Mouse (Mus musculus): ENCODE measurements around the gene Slc51a. TPM values are rescaled to one million over a fixed set of nuclear protein-coding genes. Genes with fewer than 3 reads are reported as not detected.

The Slc51a gene
- polyA plus RNA-seq, 1 experiment, result 0.14 TPM

DNA sequence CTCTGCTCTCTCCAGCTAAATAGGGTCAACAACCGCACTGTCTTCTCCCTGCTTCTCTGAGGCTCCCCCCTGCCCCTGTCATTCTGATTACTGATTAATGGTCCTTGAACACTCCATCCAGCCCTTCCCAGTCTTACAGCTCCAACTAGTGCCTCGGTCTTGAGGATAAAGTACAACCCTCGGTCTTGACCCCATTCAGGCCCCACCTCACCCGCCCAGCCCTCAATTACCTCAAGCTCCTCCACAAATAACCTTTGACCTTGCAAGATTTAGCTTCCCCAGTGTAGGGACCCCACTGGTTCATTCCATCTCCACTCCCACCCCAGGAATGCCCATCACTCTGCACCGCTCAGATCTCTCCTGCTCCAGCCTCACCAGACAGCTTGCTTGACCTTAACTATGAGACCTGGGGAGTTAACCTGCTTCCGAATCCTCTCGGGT is 3.2 kb downstream of the Slc51a start:
- Histone ChIP-seq H3ac (ENCODE audit: control insufficient read depth, insufficient read length, low read depth) (no peak overlapping the region), H3K79me2 (ENCODE audit: control insufficient read depth, insufficient read depth) (no peaks in the 10 kb centered on the region), H3K4me3 (ENCODE audit: insufficient read depth, poor library complexity, severe bottlenecking) (no peak overlapping the region), H3K36me3 (ENCODE audit: control insufficient read depth, insufficient read depth) (no peaks in the 10 kb centered on the region), H3K27me3 (ENCODE audit: control insufficient read depth, insufficient read depth, insufficient read length) (peaks cover 18% of the 10 kb centered on the region), H3K79me3 (ENCODE audit: low read depth) (no peaks in the 10 kb centered on the region)
- no peak for TF ChIP-seq USF1 (IDR thresholded peaks at IDR 0.05; ENCODE audit: low read depth)
- no peak for TF ChIP-seq CTCF (IDR thresholded peaks at IDR 0.05; ENCODE audit: control insufficient read depth, insufficient read depth, insufficient read length)
- no peak for TF ChIP-seq FOSL1 (IDR thresholded peaks at IDR 0.05; ENCODE audit: insufficient read depth, low read length, poor library complexity, severe bottlenecking)
- TF ChIP-seq MYOG (IDR thresholded peaks at IDR 0.05; ENCODE audit: control insufficient read depth, extremely low read depth, insufficient read length), result no peak
- no peak for TF ChIP-seq MAX (IDR thresholded peaks at IDR 0.05)
- no peak for TF ChIP-seq CEBPB (IDR thresholded peaks at IDR 0.05; ENCODE audit: low read depth)
- TF ChIP-seq MYOD1 (IDR thresholded peaks at IDR 0.05; ENCODE audit: control insufficient read depth, insufficient read length, low read depth), result no peak

- no peaks in the 10 kb centered on the region for H3K79me3 ChIP-seq (ENCODE audit: low read depth)
- TF ChIP-seq MYOD1 (IDR thresholded peaks at IDR 0.05; ENCODE audit: control insufficient read depth, insufficient read length, low read depth), result no peak
- TF ChIP-seq FOSL1 (IDR thresholded peaks at IDR 0.05; ENCODE audit: insufficient read depth, low read length, poor library complexity, severe bottlenecking), result no peak
- no peak for TF ChIP-seq MYOG (IDR thresholded peaks at IDR 0.05; ENCODE audit: control insufficient read depth, extremely low read depth, insufficient read length)
- TF ChIP-seq CEBPB (IDR thresholded peaks at IDR 0.05; ENCODE audit: low read depth), result no peak
- no peak for TF ChIP-seq USF1 (IDR thresholded peaks at IDR 0.05; ENCODE audit: low read depth)
- no peak for TF ChIP-seq MAX (IDR thresholded peaks at IDR 0.05)
- TF ChIP-seq CTCF (IDR thresholded peaks at IDR 0.05; ENCODE audit: control insufficient read depth, insufficient read depth, insufficient read length), result no peak
- H3K27me3 ChIP-seq (ENCODE audit: control insufficient read depth, insufficient read depth, insufficient read length), result peaks cover 22% of the 10 kb centered on the region
- no peaks in the 10 kb centered on the region for H3K36me3 ChIP-seq (ENCODE audit: control insufficient read depth, insufficient read depth)
- no peak overlapping the region for H3ac ChIP-seq (ENCODE audit: control insufficient read depth, insufficient read length, low read depth)
- no peak overlapping the region for H3K4me3 ChIP-seq (ENCODE audit: insufficient read depth, poor library complexity, severe bottlenecking)
- H3K79me2 ChIP-seq (ENCODE audit: control insufficient read depth, insufficient read depth), result no peaks in the 10 kb centered on the region
These were observed 8.3 kb downstream of the Slc51a start for GRCm38 (mm10) chr16:32479415-32479814.

- H3K36me3 ChIP-seq (ENCODE audit: control insufficient read depth, insufficient read depth), result peaks cover 2% of the 10 kb centered on the region
- no peak overlapping the region for H3K4me3 ChIP-seq (ENCODE audit: insufficient read depth, poor library complexity, severe bottlenecking)
- no peaks in the 10 kb centered on the region for H3K79me3 ChIP-seq (ENCODE audit: low read depth)
- peaks cover 12% of the 10 kb centered on the region for H3K27me3 ChIP-seq (ENCODE audit: control insufficient read depth, insufficient read depth, insufficient read length)
- TF ChIP-seq USF1 (IDR thresholded peaks at IDR 0.05; ENCODE audit: low read depth), result no peak
- TF ChIP-seq FOSL1 (IDR thresholded peaks at IDR 0.05; ENCODE audit: insufficient read depth, low read length, poor library complexity, severe bottlenecking), result no peak
- TF ChIP-seq CTCF (IDR thresholded peaks at IDR 0.05; ENCODE audit: control insufficient read depth, insufficient read depth, insufficient read length), result no peak
- TF ChIP-seq MYOD1 (IDR thresholded peaks at IDR 0.05; ENCODE audit: control insufficient read depth, insufficient read length, low read depth), result no peak
- TF ChIP-seq MYOG (IDR thresholded peaks at IDR 0.05; ENCODE audit: control insufficient read depth, extremely low read depth, insufficient read length), result no peak
- no peak for TF ChIP-seq CEBPB (IDR thresholded peaks at IDR 0.05; ENCODE audit: low read depth)
- TF ChIP-seq MAX (IDR thresholded peaks at IDR 0.05), result no peak
- H3K79me2 ChIP-seq (ENCODE audit: control insufficient read depth, insufficient read depth), result no peaks in the 10 kb centered on the region
- no peak overlapping the region for H3ac ChIP-seq (ENCODE audit: control insufficient read depth, insufficient read length, low read depth)
These were observed 10.4 kb downstream of the Slc51a start for GRCm38 (mm10) chr16:32477315-32477714.

- H3ac ChIP-seq (ENCODE audit: control insufficient read depth, insufficient read length, low read depth), result no peak overlapping the region
- peaks cover 21% of the 10 kb centered on the region for H3K36me3 ChIP-seq (ENCODE audit: control insufficient read depth, insufficient read depth)
- peaks cover 2% of the 10 kb centered on the region for H3K27me3 ChIP-seq (ENCODE audit: control insufficient read depth, insufficient read depth, insufficient read length)
- H3K79me2 ChIP-seq (ENCODE audit: control insufficient read depth, insufficient read depth), result no peaks in the 10 kb centered on the region
- H3K79me3 ChIP-seq (ENCODE audit: low read depth), result no peaks in the 10 kb centered on the region
- TF ChIP-seq MYOD1 (IDR thresholded peaks at IDR 0.05; ENCODE audit: control insufficient read depth, insufficient read length, low read depth) (no peak), USF1 (IDR thresholded peaks at IDR 0.05; ENCODE audit: low read depth) (no peak), MAX (IDR thresholded peaks at IDR 0.05) (no peak), FOSL1 (IDR thresholded peaks at IDR 0.05; ENCODE audit: insufficient read depth, low read length, poor library complexity, severe bottlenecking) (no peak), CTCF (IDR thresholded peaks at IDR 0.05; ENCODE audit: control insufficient read depth, insufficient read depth, insufficient read length) (no peak), CEBPB (IDR thresholded peaks at IDR 0.05; ENCODE audit: low read depth) (no peak), MYOG (IDR thresholded peaks at IDR 0.05; ENCODE audit: control insufficient read depth, extremely low read depth, insufficient read length) (no peak)
- H3K4me3 ChIP-seq (ENCODE audit: insufficient read depth, poor library complexity, severe bottlenecking), result no peak overlapping the region
These were observed 15.2 kb downstream of the Slc51a start for GRCm38 (mm10) chr16:32472276-32473015.

DNA sequence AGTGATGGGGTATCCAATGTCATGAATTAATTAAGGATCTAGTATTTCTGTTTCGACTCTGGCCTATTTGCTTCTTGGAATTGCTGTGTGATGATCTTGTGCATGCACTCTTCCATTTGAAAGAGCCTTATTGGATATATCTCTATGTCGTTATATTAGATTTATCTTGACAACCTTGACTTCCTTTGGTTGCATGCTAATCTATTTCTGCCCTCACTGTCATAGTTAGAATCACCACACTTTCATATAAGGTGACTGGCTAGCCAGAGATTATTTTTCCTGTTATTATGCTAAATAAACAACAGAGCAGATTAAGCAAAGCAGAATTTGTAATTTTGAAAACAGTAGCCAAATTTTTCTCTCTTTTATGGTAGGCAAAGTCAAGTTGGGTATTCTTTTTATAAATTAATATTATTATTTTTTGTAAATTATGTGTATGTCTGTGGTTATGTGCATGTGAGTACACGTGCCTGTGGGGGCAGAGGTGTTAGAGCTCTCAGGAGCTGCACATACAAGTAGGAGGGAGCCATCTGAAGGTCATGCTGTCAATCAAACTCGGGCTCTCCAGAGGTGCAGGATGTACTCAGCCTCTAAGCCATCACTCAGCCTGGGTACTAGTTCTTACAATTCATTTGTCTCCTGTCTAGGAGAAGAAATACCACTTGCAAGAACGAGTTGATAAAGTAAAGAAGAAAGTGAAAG is 18.1 kb downstream of the Slc51a start:
- Histone ChIP-seq H3ac (ENCODE audit: control insufficient read depth, insufficient read length, low read depth) (no peak overlapping the region), H3K79me3 (ENCODE audit: low read depth) (no peaks in the 10 kb centered on the region), H3K36me3 (ENCODE audit: control insufficient read depth, insufficient read depth) (peaks cover 29% of the 10 kb centered on the region), H3K27me3 (ENCODE audit: control insufficient read depth, insufficient read depth, insufficient read length) (no peaks in the 10 kb centered on the region), H3K4me3 (ENCODE audit: insufficient read depth, poor library complexity, severe bottlenecking) (no peak overlapping the region), H3K79me2 (ENCODE audit: control insufficient read depth, insufficient read depth) (no peaks in the 10 kb centered on the region)
- TF ChIP-seq USF1 (IDR thresholded peaks at IDR 0.05; ENCODE audit: low read depth), result no peak
- no peak for TF ChIP-seq MYOD1 (IDR thresholded peaks at IDR 0.05; ENCODE audit: control insufficient read depth, insufficient read length, low read depth)
- no peak for TF ChIP-seq FOSL1 (IDR thresholded peaks at IDR 0.05; ENCODE audit: insufficient read depth, low read length, poor library complexity, severe bottlenecking)
- TF ChIP-seq CEBPB (IDR thresholded peaks at IDR 0.05; ENCODE audit: low read depth), result no peak
- TF ChIP-seq MYOG (IDR thresholded peaks at IDR 0.05; ENCODE audit: control insufficient read depth, extremely low read depth, insufficient read length), result no peak
- no peak for TF ChIP-seq MAX (IDR thresholded peaks at IDR 0.05)
- TF ChIP-seq CTCF (IDR thresholded peaks at IDR 0.05; ENCODE audit: control insufficient read depth, insufficient read depth, insufficient read length), result no peak

All from C2C12 (cell line).